Mouse (Mus musculus): Measurements from ENCODE around the gene C77080. TPM values are rescaled to one million over a fixed set of nuclear protein-coding genes. Genes with fewer than 3 reads are reported as not detected.

C77080 gene
- total RNA-seq, 2 experiments from 2014 or later, result 18.1 to 22.1 TPM

DNA sequence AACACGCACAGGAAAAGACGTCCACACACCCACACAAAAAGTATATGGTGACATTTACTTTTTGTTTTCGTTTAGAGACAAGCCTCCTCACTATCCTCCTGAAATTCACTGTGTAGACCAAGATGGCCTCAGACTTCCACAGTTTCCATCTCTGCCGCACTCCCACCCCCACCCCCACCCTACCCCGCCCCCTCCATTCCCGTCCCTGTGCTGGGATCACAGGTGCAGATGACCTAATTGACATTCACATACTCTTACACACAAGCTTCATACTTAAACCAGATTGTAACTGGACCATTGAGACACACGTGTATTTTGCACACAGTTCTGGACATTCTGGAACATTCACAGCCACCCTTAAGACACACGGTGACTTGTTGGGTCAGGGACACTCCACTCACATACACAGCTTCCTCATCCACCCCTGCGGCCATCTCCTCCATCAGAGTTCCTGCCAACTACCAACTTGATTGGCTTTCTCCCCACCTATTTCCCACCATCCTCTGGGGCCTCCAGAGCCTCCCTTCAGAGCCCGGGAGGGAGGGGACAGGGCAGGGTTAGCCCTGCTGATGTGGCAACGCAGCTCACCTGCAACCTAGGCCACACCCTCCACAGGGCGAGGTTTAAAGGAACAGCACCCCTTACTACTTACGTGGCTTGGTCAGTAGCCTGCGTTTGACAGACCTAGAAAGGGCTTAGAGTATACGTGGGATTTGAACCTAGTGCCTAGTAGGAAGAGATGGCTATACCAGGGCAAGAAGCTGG lies 11.0 kb upstream of the C77080 start:
- DNase-seq (ENCODE audit: low spot score in 2 of 2), result no peak

GRCm38 (mm10) chr4:129268698-129269097 lies 7.5 kb upstream of the C77080 start:
- no peak for DNase-seq (ENCODE audit: low spot score in 2 of 2)

- DNase-seq (ENCODE audit: low spot score in 2 of 2), result no peak
Measured at GRCm38 (mm10) chr4:129266821-129267220, 5.6 kb upstream of the C77080 start.

DNA sequence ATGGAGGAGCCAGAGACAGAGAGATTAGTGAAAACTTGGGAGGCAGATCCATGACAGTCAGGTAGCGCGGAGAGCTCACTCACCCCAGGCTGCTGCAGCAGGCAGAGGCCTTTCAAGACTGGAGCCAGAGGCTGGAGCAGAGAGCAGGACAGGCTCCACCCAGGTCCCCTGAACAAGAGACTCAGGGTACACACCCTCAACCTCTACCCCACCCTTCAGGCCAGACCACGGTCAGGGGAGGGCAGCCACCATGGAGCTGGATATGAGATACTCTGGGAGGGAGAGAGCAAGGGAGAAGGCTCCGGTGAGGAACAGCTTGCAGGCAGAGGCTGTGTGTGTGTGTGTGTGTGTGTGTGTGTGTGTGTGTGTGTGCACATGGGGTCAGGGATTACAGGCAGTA lies 5.0 kb upstream of the C77080 start:
- DNase-seq (ENCODE audit: low spot score in 2 of 2), result no peak

DNA sequence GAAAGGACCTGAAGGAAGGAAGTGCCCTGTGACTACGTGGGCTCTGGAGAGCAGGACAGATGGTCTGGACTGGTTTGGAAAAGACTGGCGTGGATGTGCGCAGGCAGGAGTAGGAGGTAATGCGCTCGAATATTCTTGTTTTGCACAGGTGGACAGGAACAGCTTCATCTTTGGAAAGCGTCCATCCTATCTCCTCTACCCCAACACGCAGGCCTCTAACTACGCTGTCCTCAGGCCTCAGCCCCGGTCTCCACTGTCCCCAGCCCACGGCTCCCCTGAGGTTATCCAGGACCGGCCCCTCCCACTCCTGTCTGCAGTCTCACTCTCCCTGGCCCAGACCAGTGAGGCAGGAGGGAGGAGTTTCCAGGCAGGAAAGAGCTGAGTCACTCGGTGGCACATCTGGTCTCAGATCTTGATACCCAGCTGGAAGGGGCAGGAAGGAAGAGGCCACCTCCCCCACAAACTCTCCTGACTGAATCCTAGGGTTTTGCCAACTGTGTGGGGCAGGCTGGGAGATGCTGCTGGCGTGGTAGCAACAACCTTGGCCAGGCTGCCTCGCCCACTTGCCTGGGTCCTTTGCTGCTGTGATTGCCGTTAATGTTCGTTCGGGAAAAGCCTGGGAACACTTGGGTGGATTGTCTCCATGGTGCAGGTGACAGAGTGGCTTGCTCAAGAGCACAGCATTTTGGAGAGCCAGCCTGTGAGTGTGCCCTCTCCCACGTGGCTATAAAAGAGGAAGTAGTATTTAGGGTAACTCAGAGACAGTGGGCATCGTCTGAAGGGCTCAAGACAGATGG lies 2.2 kb upstream of the C77080 start:
- no peak for DNase-seq (ENCODE audit: low spot score in 2 of 2)

DNA sequence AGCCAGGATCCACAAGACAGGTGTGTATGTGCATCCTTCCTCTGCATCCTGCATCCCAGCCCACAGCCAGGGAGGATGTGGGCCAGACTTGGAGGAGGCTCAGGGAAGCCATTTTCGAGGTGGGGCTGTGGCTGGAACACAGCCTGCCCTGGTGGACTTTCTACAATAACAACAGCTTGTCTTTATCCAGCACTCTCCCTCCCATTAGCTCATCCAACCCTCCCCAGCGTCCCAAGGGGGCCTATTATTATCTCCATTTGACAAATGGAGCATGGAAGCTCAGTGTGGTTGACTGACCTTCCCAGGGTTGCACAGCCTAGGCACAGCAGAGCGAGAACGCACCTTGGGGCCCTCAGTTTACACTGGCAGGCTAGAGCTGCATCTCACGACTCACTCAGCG lies 526 bp downstream of the C77080 start:
- DNase-seq (ENCODE audit: low spot score in 2 of 2), result no peak

DNA sequence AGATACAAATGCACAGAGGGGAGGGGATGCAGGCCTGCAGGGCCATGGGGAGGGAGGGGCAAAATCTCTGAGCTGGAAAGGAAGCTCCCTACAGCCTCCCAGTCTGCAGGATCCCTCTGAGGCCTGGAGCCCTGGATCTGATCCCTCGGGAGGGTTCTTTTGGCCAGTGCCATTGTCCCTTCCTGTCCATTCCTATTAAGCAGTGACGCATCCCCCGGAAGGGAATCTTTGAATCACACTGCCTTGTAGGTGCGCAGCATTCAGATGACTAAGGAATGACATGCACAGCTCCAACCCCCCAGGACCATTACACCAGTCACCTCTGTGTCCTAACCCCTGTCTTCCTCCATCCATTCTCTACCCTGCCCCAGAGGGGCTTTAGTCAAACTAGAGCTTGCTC lies 2.1 kb downstream of the C77080 start:
- no peak for DNase-seq (ENCODE audit: low spot score in 2 of 2)

DNA sequence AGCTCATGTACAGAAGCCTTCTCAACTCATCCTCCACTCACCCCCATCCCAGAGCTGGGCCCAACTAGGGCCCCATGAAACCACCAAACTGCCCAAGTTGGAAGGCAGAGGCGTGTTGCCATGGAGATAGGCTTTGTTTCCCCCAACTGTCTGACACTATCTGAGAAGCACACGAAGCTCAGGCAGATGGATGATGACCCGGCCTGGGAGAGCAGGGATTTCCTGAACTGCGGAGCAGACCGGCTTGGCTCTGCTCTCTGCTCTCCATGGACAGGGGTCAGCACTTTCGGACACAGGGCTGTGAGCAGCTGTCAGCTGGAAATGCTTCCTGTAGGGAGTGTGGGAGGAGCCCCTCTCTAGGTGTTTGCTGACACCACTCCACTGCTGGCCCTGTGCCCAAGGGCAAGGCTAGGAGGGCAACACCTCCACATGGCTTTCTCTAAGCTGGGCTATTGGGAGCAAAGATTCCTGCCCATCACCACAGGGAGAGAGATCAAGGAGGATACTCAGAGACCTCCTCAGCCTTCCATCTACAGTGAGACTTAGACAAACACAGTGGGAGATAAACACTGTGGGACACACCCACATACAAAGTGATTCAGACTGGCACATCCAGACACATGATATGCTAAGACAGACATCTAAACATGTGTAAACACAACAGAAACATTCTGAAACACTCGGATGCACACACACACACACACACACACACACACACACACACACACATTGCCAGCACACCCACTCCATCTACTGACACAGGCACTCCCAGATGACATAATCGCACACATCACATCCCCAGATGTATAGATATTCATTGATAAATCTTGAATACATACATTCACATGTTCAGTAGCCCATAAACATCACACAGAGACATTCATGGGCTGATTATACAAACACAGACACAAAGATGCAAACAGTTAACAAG lies 4.5 kb downstream of the C77080 start:
- DNase-seq (ENCODE audit: low spot score in 2 of 2), result no peak

- no peak for DNase-seq (ENCODE audit: low spot score in 2 of 2)
Measured at GRCm38 (mm10) chr4:129254571-129254970, 6.6 kb downstream of the C77080 start.

DNA sequence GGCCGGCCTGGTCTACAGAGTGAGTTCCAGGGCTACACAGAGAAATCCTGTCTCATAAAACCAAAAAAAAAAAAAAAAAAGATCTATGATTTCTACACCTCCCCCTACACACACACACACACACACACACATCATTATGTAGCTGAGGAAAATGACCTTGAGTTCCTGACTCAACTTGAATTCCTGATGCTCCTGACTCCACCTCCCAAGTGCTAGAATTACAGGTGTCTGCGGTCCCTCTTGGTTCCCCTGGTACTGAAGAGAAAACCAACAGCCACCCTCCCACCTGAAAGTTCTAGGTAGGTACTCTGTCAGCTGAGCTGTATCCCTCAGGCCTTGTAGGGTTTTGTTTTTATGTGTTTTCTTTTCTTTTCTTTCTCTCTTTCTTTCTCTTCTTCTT lies 8.7 kb downstream of the C77080 start:
- no peak for DNase-seq (ENCODE audit: low spot score in 2 of 2)

GRCm38 (mm10) chr4:129251482-129252125 lies 9.6 kb downstream of the C77080 start:
- DNase-seq (ENCODE audit: low spot score in 2 of 2), result no peak

DNA sequence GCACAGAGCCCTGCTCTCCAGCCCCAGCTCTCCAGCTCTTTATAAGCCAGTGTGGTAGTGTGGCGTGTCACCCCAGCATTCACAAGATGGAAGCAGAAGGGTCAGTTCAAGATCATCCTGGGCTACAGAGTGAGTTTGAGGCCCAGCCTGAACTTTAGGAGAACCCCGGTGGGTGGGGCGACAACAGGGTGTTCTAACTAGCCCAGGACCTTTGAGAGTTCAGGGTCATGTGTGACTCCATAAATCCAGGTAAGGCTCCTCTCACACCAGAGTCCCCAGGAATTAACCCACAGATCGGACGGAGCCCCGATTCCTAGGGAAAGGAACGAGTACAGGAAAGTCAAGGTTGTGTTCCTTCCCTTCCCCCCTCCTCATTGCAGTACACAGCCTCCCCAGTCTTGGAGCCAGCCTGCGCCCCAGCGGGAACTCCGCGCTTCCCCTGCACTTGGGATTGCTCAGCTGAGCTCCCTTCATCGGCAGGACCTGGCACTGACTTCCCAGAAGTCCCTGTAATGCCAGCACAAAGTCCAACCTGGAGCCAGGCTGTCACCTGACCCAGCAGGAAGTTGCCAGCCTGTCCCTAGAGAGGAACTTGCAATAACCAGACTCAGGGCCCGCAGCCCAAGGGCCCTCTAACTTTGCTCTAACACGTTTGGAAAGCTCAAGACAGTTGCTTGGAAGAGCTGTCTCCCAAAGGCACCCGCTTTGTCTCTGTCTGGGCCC lies 10.3 kb downstream of the C77080 start:
- DNase-seq (ENCODE audit: low spot score in 2 of 2), result no peak

GRCm38 (mm10) chr4:129249288-129249687 lies 11.9 kb downstream of the C77080 start:
- no peak for DNase-seq (ENCODE audit: low spot score in 2 of 2)

DNA sequence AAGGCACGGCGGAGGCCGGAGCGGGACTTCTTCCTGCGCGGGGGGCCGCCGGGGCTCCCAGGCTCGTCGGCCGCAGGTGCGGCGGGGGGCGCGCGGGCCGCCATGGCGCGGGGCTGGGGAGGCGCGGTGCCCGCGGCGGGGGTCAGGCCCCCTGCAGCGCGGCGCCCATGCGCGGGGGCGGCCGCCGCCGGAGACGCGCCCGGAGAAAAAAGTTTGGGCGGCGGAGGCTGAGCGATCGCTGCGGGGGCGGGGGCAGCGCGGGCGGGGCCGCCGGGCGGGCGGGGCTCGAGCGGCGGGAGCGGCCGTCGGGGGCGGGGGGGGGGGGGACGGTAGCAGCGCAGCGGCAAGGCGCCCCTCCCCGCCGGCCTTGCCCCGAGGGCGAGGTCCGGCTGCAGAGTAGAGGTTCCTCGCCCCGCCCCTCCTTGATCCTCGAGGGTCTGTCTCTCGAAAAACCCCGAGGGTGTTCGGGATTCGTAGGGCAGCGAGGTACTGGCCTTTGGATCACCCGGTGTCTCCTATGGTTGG lies 12.9 kb downstream of the C77080 start:
- peak in 1 of 2 experiments; percentile 55 for DNase-seq (ENCODE audit: low spot score in 2 of 2)

DNA sequence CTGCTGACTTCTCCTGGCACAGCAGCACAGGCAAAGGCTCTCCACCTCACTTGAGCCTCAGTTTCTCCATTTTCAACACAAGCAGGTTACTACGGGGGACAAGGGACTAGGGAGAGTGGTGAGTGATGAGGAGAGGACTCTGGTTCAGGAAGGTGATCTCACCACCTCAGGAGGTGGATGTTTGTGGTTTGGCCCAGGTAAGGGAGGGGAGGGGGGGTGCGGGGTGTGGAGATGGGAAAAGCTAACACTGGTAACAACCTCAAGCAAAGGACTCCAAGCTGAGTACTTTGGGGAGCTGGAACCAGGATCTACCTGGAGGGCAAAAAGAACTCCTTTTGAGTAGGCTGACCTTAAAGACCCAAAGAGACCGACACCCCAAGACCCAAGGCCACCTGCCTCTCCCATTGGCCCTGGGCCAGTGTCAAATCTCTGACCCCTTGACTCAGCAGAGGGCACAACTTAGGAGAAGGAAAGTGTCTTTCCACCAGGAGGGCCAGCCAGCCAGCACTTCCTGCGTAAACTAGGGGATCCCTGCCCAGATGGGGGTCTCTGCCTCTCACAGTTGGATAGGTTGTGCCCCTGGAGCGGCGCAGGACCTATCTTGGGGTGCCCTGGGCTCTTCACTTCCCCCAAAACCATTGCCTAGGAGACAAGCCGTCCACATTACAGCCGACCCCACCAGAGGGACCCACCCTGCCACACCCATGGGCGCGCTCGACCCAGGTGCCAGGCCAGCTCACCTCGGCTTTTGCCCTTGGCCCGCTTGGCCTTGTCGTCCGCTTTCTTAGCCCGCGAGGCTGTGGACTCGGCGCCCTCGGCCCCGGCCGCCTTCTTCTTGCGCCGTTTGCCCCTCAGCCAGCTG lies 13.6 kb downstream of the C77080 start:
- no peak for DNase-seq (ENCODE audit: low spot score in 2 of 2)

DNA sequence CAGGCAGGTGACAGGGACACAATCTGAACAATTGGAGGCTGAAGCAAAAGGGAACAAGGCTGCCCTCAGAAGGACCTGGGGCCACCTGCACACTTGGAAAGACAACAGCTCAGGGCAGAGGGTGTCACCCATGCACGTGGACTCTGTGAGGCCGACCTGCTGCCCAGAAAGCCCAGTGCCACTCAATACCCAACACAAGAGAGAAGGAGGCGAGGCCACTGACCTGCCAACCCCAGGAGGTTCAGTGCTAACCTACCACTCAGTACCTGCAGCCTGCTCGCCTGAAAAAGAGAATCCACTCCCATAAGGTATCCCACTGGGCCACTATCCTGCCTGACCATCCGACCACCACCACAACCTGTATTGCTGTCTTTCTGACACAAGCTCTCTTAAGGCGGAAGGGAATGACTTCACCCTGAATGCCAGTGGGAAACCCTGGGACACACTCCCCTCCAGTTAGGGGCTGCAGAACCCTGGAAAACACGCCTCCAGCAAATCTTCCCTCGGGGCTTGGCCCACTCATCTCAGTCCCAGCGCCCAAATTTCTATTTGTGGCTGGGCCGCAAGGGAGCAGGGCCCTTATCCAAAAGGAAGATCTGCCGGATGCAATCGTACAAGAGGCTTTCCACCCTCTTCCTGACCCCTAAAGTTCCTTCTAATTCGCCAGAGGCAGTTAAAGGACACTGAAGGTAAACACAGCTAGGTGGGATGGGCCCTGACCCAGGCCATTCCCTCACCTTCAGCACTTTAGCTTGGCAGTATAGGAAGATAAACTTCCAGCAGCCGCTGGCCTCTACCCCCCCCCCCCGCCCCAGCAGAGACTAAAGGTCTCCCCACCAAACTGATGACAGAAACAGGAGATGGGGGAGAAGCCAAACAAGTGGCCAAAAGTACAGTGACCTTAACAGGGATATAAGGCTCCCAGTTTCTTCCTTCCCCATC lies 14.6 kb downstream of the C77080 start:
- DNase-seq (ENCODE audit: low spot score in 2 of 2), result no peak

GRCm38 (mm10) chr4:129244802-129245201 lies 16.4 kb downstream of the C77080 start:
- DNase-seq (ENCODE audit: low spot score in 2 of 2), result no peak

DNA sequence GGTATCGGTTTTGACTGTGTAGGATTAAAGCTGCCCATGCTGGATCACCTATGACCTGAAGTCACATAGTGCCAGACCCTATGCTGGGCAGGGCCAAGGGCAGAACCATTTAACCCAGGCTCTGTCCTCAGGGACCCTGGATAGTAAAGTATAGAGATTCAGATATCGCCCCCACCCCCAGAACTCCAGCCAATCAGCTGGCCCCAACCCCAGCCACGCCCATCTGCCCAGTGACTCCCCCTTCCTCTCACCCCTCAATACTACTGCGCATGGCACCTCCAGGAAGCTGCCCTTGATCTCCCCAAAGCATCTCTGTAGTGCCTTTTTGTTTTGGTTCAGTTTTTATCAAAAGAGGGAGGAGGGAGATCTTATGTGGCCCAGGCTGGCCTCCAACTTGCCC lies 18.4 kb downstream of the C77080 start:
- no peak for DNase-seq (ENCODE audit: low spot score in 2 of 2)

Measured in adrenal gland, adult 18-20 months (tissue).